Mouse (Mus musculus) liver, embryonic 16.5 days (tissue): ENCODE data around the gene Gm4846. TPM values are rescaled to one million over a fixed set of nuclear protein-coding genes. Genes with fewer than 3 reads are reported as not detected.
"Not testable (repeated sequence)": the region's sequence is repeated elsewhere in the genome, so short reads cannot be mapped to it uniquely, and the experiment has no call there.

Experiments
- ATAC-seq: fragments of 200-750 bp; cut with Nextera tagmentation; 2 replicates; pipeline ENCODE4 v1.8.0; 2017; ENCODE audit warnings: low read depth, mild to moderate bottlenecking, moderate number of reproducible peaks, moderate library complexity
- H3K27ac ChIP-seq: fragments of 300-500 bp; sonication (generic); 2 replicates; pipeline ENCODE4 v1.5.1; 2014; ENCODE audit warnings: mild to moderate bottlenecking, low read length
- H3K27me3 ChIP-seq: fragments of 300-500 bp; sonication (generic); 2 replicates; pipeline ENCODE4 v1.6.1; 2014; ENCODE audit warnings: low read depth, low read length, mixed read lengths; ENCODE audit not compliant: control insufficient read depth, insufficient read depth
- H3K36me3 ChIP-seq: fragments of 300-500 bp; sonication (generic); 2 replicates; pipeline ENCODE4 v1.6.1; 2014; ENCODE audit warnings: mild to moderate bottlenecking; ENCODE audit not compliant: control insufficient read depth, insufficient read depth
- H3K4me1 ChIP-seq: fragments of 300-500 bp; sonication (generic); 2 replicates; pipeline ENCODE4 v1.6.1; 2014; ENCODE audit warnings: low read depth, low read length, mixed read lengths; ENCODE audit not compliant: control insufficient read depth
- H3K4me2 ChIP-seq: fragments of 300-500 bp; sonication (generic); 2 replicates; pipeline ENCODE4 v1.6.1; 2014; ENCODE audit warnings: low read depth, low read length, mixed read lengths
- H3K4me3 ChIP-seq: fragments of 300-500 bp; sonication (generic); 2 replicates; pipeline ENCODE4 v1.5.1; 2014; ENCODE audit warnings: low read depth, mild to moderate bottlenecking, low read length
- H3K9ac ChIP-seq: fragments of 300-500 bp; sonication (generic); 2 replicates; pipeline ENCODE4 v1.6.1; 2014; ENCODE audit warnings: low read depth, low read length
- H3K9me3 ChIP-seq: fragments of 300-500 bp; sonication (generic); replicated peaks from 2 replicates; pipeline ENCODE4 v1.6.1; 2016; ENCODE audit warnings: low read length; ENCODE audit not compliant: control insufficient read depth
- WGBS: fragments of 180-500 bp; shearing (Covaris S2); extraction: QIAGEN DNeasy Blood & Tissue Kit; methylation state at CpG from one replicate; pipeline ENCODE4 v1.1.7; 2014; ENCODE audit not compliant: insufficient replicate concordance; 5-methylcytosine and 5-hydroxymethylcytosine counted together
- polyA plus RNA-seq: library from polyadenylated mRNA; unstranded; fragments of >200 nt; fragmentation: Nextera tagmentation; extraction: Ambion mirVana; gene quantifications from 2 replicates; pipeline ENCODE4 v1.2.1, GENCODE M21; 2015

Gm4846 gene
- not detected in 2 replicates for polyA plus RNA-seq

DNA sequence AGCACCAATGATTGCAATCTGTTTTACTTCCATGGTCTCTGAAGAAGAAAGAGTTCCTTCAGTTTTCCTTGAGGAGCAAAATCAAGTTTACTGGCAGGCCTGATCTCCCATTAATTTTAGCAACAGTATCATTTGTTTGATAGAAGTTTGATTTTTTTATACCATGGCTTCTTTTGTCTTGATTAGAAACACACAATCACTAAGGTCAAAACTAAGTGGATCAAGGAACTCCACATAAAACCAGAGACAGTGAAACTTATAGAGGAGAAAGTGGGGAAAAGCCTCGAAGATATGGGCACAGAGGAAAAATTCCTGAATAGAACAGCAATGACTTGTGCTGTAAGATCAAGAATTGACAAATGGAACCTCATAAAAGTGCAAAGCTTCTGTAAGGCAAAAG is at the start of gene Gm4846:
TSS of gene Gm4846 (minus strand) at position 101 of the 400 bp plus-strand sequence.
- WGBS, result 21% methylated on average over 1 of the region's 1 CpGs

DNA sequence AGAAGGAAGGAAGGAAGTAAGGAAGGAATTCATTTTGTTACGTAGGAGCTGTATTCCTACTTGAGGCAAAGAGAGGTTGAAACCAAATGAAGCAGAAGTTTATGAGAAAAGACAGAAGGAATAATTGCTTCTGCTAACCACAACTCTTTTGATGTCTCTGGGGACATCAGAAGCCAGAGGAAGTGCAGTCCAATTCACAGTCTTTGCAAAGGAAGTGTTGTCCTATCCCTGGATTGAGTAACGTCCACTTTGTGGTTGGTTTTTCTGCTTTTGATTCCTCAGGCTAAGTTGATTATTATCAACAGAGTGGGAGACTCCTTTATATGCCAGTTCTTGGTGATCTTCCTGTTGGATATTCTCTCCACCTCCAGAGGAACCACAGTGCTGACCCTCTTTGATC is 34.1 kb upstream of the Gm4846 start:
- ATAC-seq, H3K9ac ChIP-seq, H3K4me3 ChIP-seq, H3K9me3 ChIP-seq, H3K27ac ChIP-seq, H3K27me3 ChIP-seq, H3K4me1 ChIP-seq, H3K4me2 ChIP-seq, H3K36me3 ChIP-seq: not testable (repeated sequence)
- 30% methylated on average over 2 of the region's 2 CpGs for WGBS

More for the DNA sequence above, at the start of gene Gm4846:
- H3K9ac ChIP-seq, H3K9me3 ChIP-seq, H3K27ac ChIP-seq, H3K27me3 ChIP-seq, H3K36me3 ChIP-seq, H3K4me1 ChIP-seq, ATAC-seq, H3K4me3 ChIP-seq, H3K4me2 ChIP-seq: not testable (repeated sequence)

DNA sequence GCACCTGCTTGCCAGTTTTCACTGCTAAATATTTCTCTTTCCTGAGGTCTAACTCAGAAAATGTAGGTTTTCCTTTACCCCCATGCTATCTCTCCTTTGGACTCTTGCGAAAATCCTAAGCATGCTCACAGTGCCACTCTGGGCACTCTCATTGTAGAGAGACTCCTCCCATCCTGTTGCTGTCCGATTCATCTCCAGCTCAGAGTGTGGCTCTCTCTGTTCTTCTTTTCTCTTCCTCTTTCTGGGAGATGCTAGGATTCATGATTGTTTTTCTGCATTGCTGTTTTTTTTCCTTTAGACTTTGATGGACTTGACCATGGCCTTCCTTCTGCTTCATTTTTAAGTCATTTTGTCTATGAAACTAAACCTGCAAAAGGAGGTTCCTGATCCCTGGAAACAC is 27.3 kb upstream of the Gm4846 start:
- H3K4me1 ChIP-seq, H3K9ac ChIP-seq, H3K9me3 ChIP-seq, H3K4me2 ChIP-seq, H3K36me3 ChIP-seq, H3K4me3 ChIP-seq, ATAC-seq, H3K27me3 ChIP-seq, H3K27ac ChIP-seq: not testable (repeated sequence)
- 48% methylated on average over 2 of the region's 2 CpGs for WGBS

DNA sequence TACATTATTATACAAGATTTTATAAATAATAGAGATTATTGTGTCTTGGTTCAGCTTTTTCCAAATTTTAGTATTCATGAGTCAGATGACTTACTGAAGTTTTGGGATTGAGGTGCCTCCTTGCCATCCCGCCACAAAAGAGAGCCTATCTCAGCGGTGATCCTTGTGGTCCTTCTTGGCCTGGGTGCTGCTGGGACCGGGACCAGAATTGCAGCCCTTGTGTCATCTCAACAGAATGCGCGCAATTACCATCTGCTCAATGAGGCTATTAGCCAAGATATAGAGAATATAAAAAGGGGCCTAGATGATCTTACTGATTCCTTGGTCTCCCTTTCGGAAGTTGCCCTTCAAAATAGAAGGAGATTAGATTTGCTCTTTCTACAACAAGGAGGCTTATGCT is 22.2 kb upstream of the Gm4846 start:
- ATAC-seq, H3K9me3 ChIP-seq, H3K9ac ChIP-seq, H3K4me2 ChIP-seq, H3K4me3 ChIP-seq, H3K4me1 ChIP-seq, H3K27ac ChIP-seq, H3K27me3 ChIP-seq, H3K36me3 ChIP-seq: not testable (repeated sequence)
- WGBS, result 67% methylated on average over 6 of the region's 6 CpGs

DNA sequence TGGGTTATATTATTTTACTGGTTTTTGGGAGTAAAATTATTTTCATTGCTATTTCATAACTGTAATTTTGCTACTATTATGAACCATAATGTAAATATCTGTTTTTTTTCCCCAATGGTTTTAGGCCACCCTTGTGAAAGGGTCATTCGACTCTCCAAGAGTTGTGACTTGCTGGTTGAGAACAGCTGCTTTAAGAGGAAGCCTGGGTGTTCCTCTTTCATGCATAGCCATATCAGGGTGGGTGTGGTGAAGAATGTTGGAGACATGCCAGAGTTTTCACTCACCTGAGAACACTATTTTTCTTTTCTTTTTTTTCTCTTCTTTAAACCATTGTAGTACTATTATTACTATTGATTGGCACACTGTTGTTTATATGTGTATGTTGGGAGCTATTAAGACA is 19.2 kb upstream of the Gm4846 start:
- H3K4me1 ChIP-seq, result no peaks in the 10 kb centered on the region
- no peaks in the 10 kb centered on the region for H3K36me3 ChIP-seq
- no peak overlapping the region for H3K4me2 ChIP-seq
- no peak overlapping the region for H3K4me3 ChIP-seq
- no peak overlapping the region for H3K27ac ChIP-seq
- WGBS, result 40% methylated on average over 1 of the region's 1 CpGs
- H3K27me3 ChIP-seq, result no peaks in the 10 kb centered on the region
- ATAC-seq, result no peak
- no peak overlapping the region for H3K9ac ChIP-seq
- no peaks in the 10 kb centered on the region for H3K9me3 ChIP-seq

DNA sequence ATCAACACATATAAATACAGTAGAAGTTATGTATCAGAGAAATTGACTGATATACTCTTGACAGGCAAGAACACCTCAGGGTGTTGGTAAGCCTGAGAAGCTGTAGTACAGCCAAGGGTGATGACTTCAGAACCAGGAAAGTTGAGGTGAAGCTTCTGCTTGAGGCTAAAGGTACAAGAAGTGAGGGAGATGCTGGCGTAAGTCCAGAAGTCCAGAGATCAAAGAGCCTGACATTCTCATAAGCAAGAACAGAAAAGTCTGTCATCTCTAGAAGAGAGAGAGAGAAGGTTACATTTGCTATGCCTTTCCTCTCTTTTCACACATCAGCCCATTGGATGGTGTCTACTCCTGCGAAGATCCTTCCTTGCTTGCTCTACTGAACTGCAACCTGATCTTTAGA is 6.8 kb upstream of the Gm4846 start:
- WGBS, result 75% methylated on average over 2 of the region's 2 CpGs

DNA sequence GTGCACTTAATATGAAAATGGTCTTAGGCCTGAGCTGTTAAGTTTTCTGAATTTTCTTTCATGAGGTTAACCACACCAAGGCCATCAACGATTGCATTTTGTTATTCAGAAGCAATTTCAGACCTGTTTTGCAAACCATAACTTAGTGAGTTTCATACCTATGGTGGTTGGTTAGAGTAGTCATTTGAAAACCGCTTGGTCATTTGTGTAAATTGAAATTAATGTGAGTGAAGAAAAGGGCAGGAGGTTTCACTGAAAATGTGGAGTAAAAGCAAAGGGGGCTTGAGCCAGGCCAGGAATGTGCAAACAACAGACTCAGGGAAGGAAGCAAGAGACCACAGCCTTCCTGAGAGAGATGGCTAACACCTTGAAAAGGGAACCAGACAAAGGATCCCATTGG is 17.9 kb downstream of the Gm4846 start:
- no peak for ATAC-seq
- H3K27me3 ChIP-seq, result no peaks in the 10 kb centered on the region
- no peaks in the 10 kb centered on the region for H3K4me1 ChIP-seq
- no peak overlapping the region for H3K4me2 ChIP-seq
- H3K27ac ChIP-seq, result no peak overlapping the region
- H3K36me3 ChIP-seq, result no peaks in the 10 kb centered on the region
- H3K9ac ChIP-seq, result no peak overlapping the region
- no peak overlapping the region for H3K4me3 ChIP-seq
- no peaks in the 10 kb centered on the region for H3K9me3 ChIP-seq
- 43% methylated on average over 2 of the region's 2 CpGs for WGBS

More for the DNA sequence above, 6.8 kb upstream of the Gm4846 start:
- not testable (repeated sequence) for H3K9ac ChIP-seq, ATAC-seq, H3K4me3 ChIP-seq, H3K4me1 ChIP-seq, H3K9me3 ChIP-seq, H3K4me2 ChIP-seq, H3K36me3 ChIP-seq, H3K27me3 ChIP-seq, H3K27ac ChIP-seq

DNA sequence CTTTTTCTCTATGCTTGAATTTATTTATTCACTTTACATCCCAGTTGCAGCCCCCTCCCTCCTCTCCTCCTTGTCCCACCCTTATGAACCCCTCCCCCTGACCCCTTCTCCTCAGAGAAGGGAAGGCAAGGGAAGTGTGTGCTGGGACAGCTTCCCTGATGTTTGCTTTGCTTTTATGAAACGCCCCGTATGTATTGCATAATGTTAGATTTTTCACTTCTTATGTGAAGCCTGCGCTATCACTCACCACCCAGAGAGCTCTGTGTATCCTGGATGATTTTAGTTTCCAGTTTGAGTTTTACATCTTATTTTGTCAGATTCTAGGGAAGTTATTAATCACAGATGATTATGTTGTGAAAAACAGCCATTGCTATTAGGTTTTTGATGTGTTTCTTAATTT is 30.2 kb downstream of the Gm4846 start:
- Histone ChIP-seq H3K9ac (no peak overlapping the region), H3K4me3 (no peak overlapping the region), H3K27ac (no peak overlapping the region), H3K4me1 (no peaks in the 10 kb centered on the region), H3K9me3 (no peaks in the 10 kb centered on the region; the same call in 1 of the 2 replicates), H3K36me3 (no peaks in the 10 kb centered on the region), H3K27me3 (no peaks in the 10 kb centered on the region), H3K4me2 (no peak overlapping the region)
- 66% methylated on average over 3 of the region's 3 CpGs for WGBS
- ATAC-seq, result no peak

DNA sequence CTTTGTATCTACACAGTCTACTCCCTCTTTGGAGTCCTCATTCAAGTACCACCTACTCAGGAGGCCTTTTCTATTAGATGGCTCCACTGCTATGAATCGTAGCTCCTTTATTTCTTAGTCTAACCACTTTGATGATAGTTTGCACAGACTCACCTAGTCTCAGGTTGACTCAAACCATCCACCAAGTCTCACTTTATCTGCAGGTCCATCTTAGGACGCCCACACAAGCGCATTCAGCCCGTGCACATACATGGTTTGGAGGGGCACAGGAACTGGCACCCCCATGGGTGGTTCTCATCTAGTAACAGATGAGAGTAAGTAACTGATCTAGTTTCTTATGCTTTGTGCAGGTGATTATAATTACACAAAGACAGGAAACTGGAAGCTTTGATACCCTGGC is 34.8 kb downstream of the Gm4846 start:
- WGBS, result 61% methylated on average over 4 of the region's 4 CpGs
- Histone ChIP-seq H3K4me1 (no peaks in the 10 kb centered on the region), H3K9ac (no peak overlapping the region), H3K36me3 (no peaks in the 10 kb centered on the region), H3K27ac (no peak overlapping the region), H3K27me3 (no peaks in the 10 kb centered on the region), H3K4me2 (no peak overlapping the region), H3K9me3 (no peaks in the 10 kb centered on the region; the same call in 1 of the 2 replicates), H3K4me3 (no peak overlapping the region)
- ATAC-seq, result no peak
